Mouse (Mus musculus) adrenal gland (tissue): Measurements from ENCODE around the gene Abhd17b.
"Not testable (repeated sequence)": the region's sequence is repeated elsewhere in the genome, so short reads cannot be mapped to it uniquely, and the experiment has no call there.

Experiments used
- intact Hi-C: fragments of 180-260 bp; cut with DNase I; formaldehyde crosslinking; loops from one replicate; pipeline ENCODE4 v1.15.1; 2025

Abhd17b gene

GRCm38 (mm10) chr19:21651664-21652063 lies 1.3 kb upstream of the Abhd17b start:
- intact Hi-C loops: no loop called here

GRCm38 (mm10) chr19:21652285-21653171 lies 457 bp upstream of the Abhd17b start, which contains the start of gene 1110059E24Rik:
Gene 1110059E24Rik (minus strand): TSS chr19:21652976.
- intact Hi-C loops: no loop called here

- intact Hi-C loops: loop anchor here (5.0 kb wide), 1 partner anchor 83 kb away; no protein-coding TSS in a partner anchor
These were observed 1.8 kb downstream of the Abhd17b start for GRCm38 (mm10) chr19:21654788-21655187.

GRCm38 (mm10) chr19:21660734-21661133 lies 7.7 kb downstream of the Abhd17b start:
- intact Hi-C loops: loop anchor here (10.0 kb wide), 1 partner anchor 54 kb away; no protein-coding TSS in a partner anchor

GRCm38 (mm10) chr19:21663756-21664456 lies 10.9 kb downstream of the Abhd17b start:
- intact Hi-C loops: loop anchor here (10.0 kb wide), 1 partner anchor 51 kb away; no protein-coding TSS in a partner anchor

- intact Hi-C loops: loop anchor here (10.0 kb wide), 1 partner anchor 45 kb away; no protein-coding TSS in a partner anchor
These were observed 16.7 kb downstream of the Abhd17b start for GRCm38 (mm10) chr19:21669650-21670049.

GRCm38 (mm10) chr19:21674354-21675096 lies 21.5 kb downstream of the Abhd17b start:
- intact Hi-C loops: no loop called here

- intact Hi-C loops: no loop called here
These were observed 27.1 kb downstream of the Abhd17b start for GRCm38 (mm10) chr19:21680091-21680490.

- intact Hi-C loops: no loop called here
These were observed 28.0 kb downstream of the Abhd17b start for GRCm38 (mm10) chr19:21680986-21681385.

GRCm38 (mm10) chr19:21713260-21714031 lies 60.5 kb downstream of the Abhd17b start:
- intact Hi-C loops: loop anchor here (10.0 kb wide), 1 partner anchor 49 kb away; no protein-coding TSS in a partner anchor

- intact Hi-C loops: loop anchor here (10.0 kb wide), 1 partner anchor 50 kb away; no protein-coding TSS in a partner anchor
These were observed 61.4 kb downstream of the Abhd17b start for GRCm38 (mm10) chr19:21714278-21714883.

- intact Hi-C loops: loop anchor here (10.0 kb wide), 1 partner anchor 50 kb away; no protein-coding TSS in a partner anchor
These were observed 62.0 kb downstream of the Abhd17b start for GRCm38 (mm10) chr19:21715005-21715442.

- intact Hi-C loops: loop anchor here (10.0 kb wide), 1 partner anchor 51 kb away; no protein-coding TSS in a partner anchor
These were observed 62.5 kb downstream of the Abhd17b start for GRCm38 (mm10) chr19:21715515-21715914.

- intact Hi-C loops: loop anchor here (10.0 kb wide), 1 partner anchor 52 kb away; no protein-coding TSS in a partner anchor
These were observed 63.5 kb downstream of the Abhd17b start for GRCm38 (mm10) chr19:21716456-21716855.

GRCm38 (mm10) chr19:21719206-21719605 lies 66.2 kb downstream of the Abhd17b start:
- intact Hi-C loops: loop anchor here (10.0 kb wide), 1 partner anchor 54 kb away; no protein-coding TSS in a partner anchor

GRCm38 (mm10) chr19:21720950-21721349 lies 68.0 kb downstream of the Abhd17b start:
- intact Hi-C loops: no loop called here

- intact Hi-C loops: not testable (repeated sequence)
These were observed 70.3 kb downstream of the Abhd17b start for GRCm38 (mm10) chr19:21723280-21723679.

- intact Hi-C loops: no loop called here
These were observed 71.1 kb downstream of the Abhd17b start for GRCm38 (mm10) chr19:21723911-21724655.

GRCm38 (mm10) chr19:21725168-21725567 lies 72.2 kb downstream of the Abhd17b start:
- intact Hi-C loops: no loop called here
